Mouse (Mus musculus) midbrain, embryonic 14.5 days (tissue): ENCODE data around the gene Lrrc75a. TPM values are rescaled to one million over a fixed set of nuclear protein-coding genes. Genes with fewer than 3 reads are reported as not detected.

Experiments
- ATAC-seq: fragments of 200-750 bp; cut with Nextera tagmentation; 2 replicates; pipeline ENCODE4 v1.8.0; 2017; ENCODE audit warnings: moderate number of reproducible peaks, moderate library complexity; ENCODE audit not compliant: low FRiP score, low TSS enrichment
- DNase-seq: peaks from one replicate; pipeline ENCODE4 v3.0.0-alpha.2; 2015
- H3K27ac ChIP-seq: fragments of 300-500 bp; sonication (generic); replicated peaks from 2 replicates; pipeline ENCODE4 v1.5.1; 2014; ENCODE audit warnings: mild to moderate bottlenecking, low read depth, low read length, moderate library complexity
- H3K27me3 ChIP-seq: fragments of 300-500 bp; sonication (generic); 2 replicates; pipeline ENCODE4 v1.6.1; 2014; ENCODE audit warnings: low read length, control low read depth, mixed read lengths; ENCODE audit not compliant: control insufficient read depth, insufficient read depth
- H3K36me3 ChIP-seq: fragments of 300-500 bp; sonication (generic); 2 replicates; pipeline ENCODE4 v1.6.1; 2014; ENCODE audit warnings: low read length, control low read depth; ENCODE audit not compliant: control insufficient read depth, insufficient read depth
- H3K4me1 ChIP-seq: fragments of 300-500 bp; sonication (generic); 2 replicates; pipeline ENCODE4 v1.6.1; 2014; ENCODE audit warnings: mild to moderate bottlenecking, antibody characterized with exemption, low read length, control low read depth; ENCODE audit not compliant: control insufficient read depth, insufficient read depth
- H3K4me2 ChIP-seq: fragments of 300-500 bp; sonication (generic); 2 replicates; pipeline ENCODE4 v1.6.1; 2014; ENCODE audit warnings: mild to moderate bottlenecking, low read length, moderate library complexity
- H3K4me3 ChIP-seq: fragments of 300-500 bp; sonication (generic); replicated peaks from 2 replicates; pipeline ENCODE4 v1.5.1; 2014; ENCODE audit warnings: low read depth, low read length
- H3K9ac ChIP-seq: fragments of 300-500 bp; sonication (generic); replicated peaks from 2 replicates; pipeline ENCODE4 v1.6.1; 2014; ENCODE audit warnings: mild to moderate bottlenecking, low read length, moderate library complexity
- H3K9me3 ChIP-seq: fragments of 300-500 bp; sonication (generic); 2 replicates; pipeline ENCODE4 v1.6.1; 2016; ENCODE audit warnings: low read length, control low read depth, mixed read lengths; ENCODE audit not compliant: control insufficient read depth
- WGBS: fragments of 180-500 bp; shearing (Covaris S2); extraction: QIAGEN DNeasy Blood & Tissue Kit; methylation state at CpG from one replicate; pipeline ENCODE4 v1.1.7; 2014; 5-methylcytosine and 5-hydroxymethylcytosine counted together
- polyA plus RNA-seq: library from polyadenylated mRNA; unstranded; fragments of >200 nt; fragmentation: Nextera tagmentation; extraction: Ambion mirVana; gene quantifications from 2 replicates; pipeline ENCODE4 v1.2.1, GENCODE M21; 2014

Lrrc75a gene
- polyA plus RNA-seq, 1 experiment from 2014 or later: 11.1 TPM

GRCm38 (mm10) chr11:62560463-62561016, 87.8 kb downstream of the Lrrc75a start:
- 37% methylated on average over 43 of the region's 43 CpGs for WGBS
- Histone ChIP-seq H3K4me1 (peaks cover 6% of the 10 kb centered on the region; the same call in 1 of the 2 replicates), H3K36me3 (0 out of 2 replicates have a peak, but pooled peaks cover 3% of the 10 kb centered on the region), H3K9ac (no peak overlapping the region), H3K9me3 (no peaks in the 10 kb centered on the region), H3K4me3 (peak overlapping the region; percentile 19), H3K27ac (no peak overlapping the region), H3K27me3 (no peaks in the 10 kb centered on the region), H3K4me2 (peak overlapping the region; percentile 51)
- ATAC-seq: no peak
- peak; percentile 32 for DNase-seq

GRCm38 (mm10) chr11:62558961-62559646, 89.2 kb downstream of the Lrrc75a start:
- DNase-seq (no peak), ATAC-seq (no peak)
- H3K9me3 ChIP-seq: no peaks in the 10 kb centered on the region
- H3K36me3 ChIP-seq: peaks cover 10% of the 10 kb centered on the region
- H3K9ac ChIP-seq: no peak overlapping the region
- WGBS: 73% methylated on average over 6 of the region's 6 CpGs
- no peak overlapping the region for H3K4me2 ChIP-seq
- no peak overlapping the region for H3K4me3 ChIP-seq
- no peak overlapping the region for H3K27ac ChIP-seq
- H3K27me3 ChIP-seq: no peaks in the 10 kb centered on the region
- peaks cover 20% of the 10 kb centered on the region for H3K4me1 ChIP-seq

GRCm38 (mm10) chr11:62558152-62558551, 90.2 kb downstream of the Lrrc75a start:
- Histone ChIP-seq H3K36me3 (peaks cover 19% of the 10 kb centered on the region), H3K4me3 (no peak overlapping the region), H3K4me2 (no peak overlapping the region), H3K4me1 (peaks cover 29% of the 10 kb centered on the region), H3K27ac (no peak overlapping the region), H3K9me3 (no peaks in the 10 kb centered on the region), H3K9ac (no peak overlapping the region), H3K27me3 (no peaks in the 10 kb centered on the region)
- 75% methylated on average over 2 of the region's 2 CpGs for WGBS
- ATAC-seq (no peak), DNase-seq (no peak)

GRCm38 (mm10) chr11:62557205-62557604, 91.1 kb downstream of the Lrrc75a start:
- no peak for DNase-seq
- Histone ChIP-seq H3K36me3 (peaks cover 22% of the 10 kb centered on the region), H3K27me3 (no peaks in the 10 kb centered on the region), H3K9me3 (no peaks in the 10 kb centered on the region), H3K9ac (no peak overlapping the region), H3K4me3 (no peak overlapping the region), H3K4me1 (peaks cover 29% of the 10 kb centered on the region), H3K4me2 (no peak overlapping the region), H3K27ac (no peak overlapping the region)
- 78% methylated on average over 5 of the region's 5 CpGs for WGBS
- no peak for ATAC-seq

- no peak for ATAC-seq
- Histone ChIP-seq H3K4me1 (peaks cover 29% of the 10 kb centered on the region), H3K27me3 (no peaks in the 10 kb centered on the region), H3K9me3 (no peaks in the 10 kb centered on the region), H3K9ac (no peak overlapping the region), H3K4me3 (no peak overlapping the region), H3K4me2 (no peak overlapping the region), H3K36me3 (peaks cover 22% of the 10 kb centered on the region), H3K27ac (no peak overlapping the region)
- DNase-seq: no peak
Observed at GRCm38 (mm10) chr11:62555896-62556412, 92.4 kb downstream of the Lrrc75a start.

- peak overlapping the region; percentile 98 for H3K4me2 ChIP-seq
- no peaks in the 10 kb centered on the region for H3K27me3 ChIP-seq
- no peaks in the 10 kb centered on the region for H3K9me3 ChIP-seq
Observed at GRCm38 (mm10) chr11:62554934-62555517, 93.3 kb downstream of the Lrrc75a start.

More at GRCm38 (mm10) chr11:62554934-62555517, 93.3 kb downstream of the Lrrc75a start:
- H3K4me1 ChIP-seq: peaks cover 29% of the 10 kb centered on the region
- no peak overlapping the region for H3K9ac ChIP-seq
- DNase-seq (no peak), ATAC-seq (no peak)
- H3K4me3 ChIP-seq: peak overlapping the region; percentile 48
- no peak overlapping the region for H3K27ac ChIP-seq
- peaks cover 22% of the 10 kb centered on the region for H3K36me3 ChIP-seq

Other genes with a start within 250 kb of the Lrrc75a start
- 6.6 and 6.7 TPM in 2 replicates for gene Pigl, start 190.1 kb downstream of the Lrrc75a start, polyA plus RNA-seq
- gene Ncor1, start 190.0 kb downstream of the Lrrc75a start, polyA plus RNA-seq: 170 and 211 TPM in 2 replicates
- gene Cenpv, start 109.3 kb downstream of the Lrrc75a start, polyA plus RNA-seq: 72.2 and 89.3 TPM in 2 replicates
- gene Ubb, start 97.4 kb downstream of the Lrrc75a start, polyA plus RNA-seq: 4,878 and 5,143 TPM in 2 replicates
- 26.4 and 28.0 TPM in 2 replicates for gene Trpv2, start 74.0 kb downstream of the Lrrc75a start, polyA plus RNA-seq
- gene Mmgt2, start 141 bp upstream of the Lrrc75a start, polyA plus RNA-seq: 21.6 TPM in 2 replicates
- 18.9 and 25.2 TPM in 2 replicates for gene Zfp287, start 83.4 kb upstream of the Lrrc75a start, polyA plus RNA-seq
- gene Gm10428, start 104.6 kb upstream of the Lrrc75a start, polyA plus RNA-seq: not detected in 2 replicates
- gene Zfp286, start 140.9 kb upstream of the Lrrc75a start, polyA plus RNA-seq: 31.2 and 32.5 TPM in 2 replicates
- gene Trim16, start 171.7 kb upstream of the Lrrc75a start, polyA plus RNA-seq: 4.5 and 6.8 TPM in 2 replicates
- 0.24 and 0.27 TPM in 2 replicates for gene Fbxw10, start 198.5 kb upstream of the Lrrc75a start, polyA plus RNA-seq
- 55.9 and 58.9 TPM in 2 replicates for gene Tvp23b, start 230.9 kb upstream of the Lrrc75a start, polyA plus RNA-seq